Mouse (Mus musculus) MEL (cell line): Measurements from ENCODE around the gene Vsx1. TPM values are rescaled to one million over a fixed set of nuclear protein-coding genes. Genes with fewer than 3 reads are reported as not detected.

Experiments
- DNase-seq: peaks from one replicate; pipeline ENCODE4 v3.0.0; 2011; ENCODE audit warnings: low read depth, low spot score
- H3K27ac ChIP-seq: 2 replicates; pipeline ENCODE4 v1.5.1; 2012; ENCODE audit warnings: low read depth, mild to moderate bottlenecking, control low read depth, low read length, moderate library complexity; ENCODE audit not compliant: control insufficient read depth
- H3K27me3 ChIP-seq, 2 experiments: fragments of 150-350 bp in 1 of 2; sonication (generic) in 1 of 2; 2 replicates each; pipeline ENCODE4 v1.6.1; 2012; ENCODE audit warnings: low read length in 2 of 2, mild to moderate bottlenecking in 2 of 2, improper control_type of control experiment in 1 of 2, moderate library complexity in 1 of 2; ENCODE audit not compliant: insufficient read depth in 2 of 2, control insufficient read depth in 1 of 2
- H3K36me3 ChIP-seq, 2 experiments: 2 replicates each; pipeline ENCODE4 v1.6.1; 2012 to 2014; ENCODE audit warnings: low read length in 2 of 2, improper control_type of control experiment in 1 of 2, inconsistent platforms in 1 of 2, mild to moderate bottlenecking in 1 of 2; ENCODE audit not compliant: insufficient read depth in 2 of 2, control insufficient read depth in 1 of 2
- H3K4me1 ChIP-seq, 2 experiments: fragments of 150-350 bp in 1 of 2; sonication (generic) in 1 of 2; 2 replicates each; pipeline ENCODE4 v1.6.1; 2012; ENCODE audit warnings: low read length in 2 of 2, improper control_type of control experiment in 1 of 2, mild to moderate bottlenecking in 1 of 2; ENCODE audit not compliant: insufficient read depth in 2 of 2, control insufficient read depth in 1 of 2
- H3K4me3 ChIP-seq, 2 experiments: fragments of 150-350 bp in 1 of 2; sonication (generic) in 1 of 2; 2 replicates each; pipeline ENCODE4 v1.5.1; 2012; ENCODE audit warnings: low read depth in 2 of 2, low read length in 2 of 2, mild to moderate bottlenecking in 2 of 2, moderate library complexity in 2 of 2, control low read depth in 1 of 2, improper control_type of control experiment in 1 of 2; ENCODE audit not compliant: control insufficient read depth in 1 of 2, insufficient read depth in 1 of 2
- H3K79me2 ChIP-seq: 2 replicates; pipeline ENCODE4 v1.6.1; 2012; ENCODE audit warnings: mild to moderate bottlenecking, low read length, moderate library complexity; ENCODE audit not compliant: control insufficient read depth, poor library complexity, insufficient read depth
- H3K9ac ChIP-seq: 2 replicates; pipeline ENCODE4 v1.6.1; 2012; ENCODE audit warnings: low read depth, mild to moderate bottlenecking, control low read depth, low read length, moderate library complexity; ENCODE audit not compliant: control insufficient read depth, poor library complexity, severe bottlenecking
- H3K9me3 ChIP-seq: fragments of 150-350 bp; sonication (generic); replicated peaks from 2 replicates; pipeline ENCODE4 v1.6.1; 2012; ENCODE audit warnings: mild to moderate bottlenecking, low read length, improper control_type of control experiment, moderate library complexity; ENCODE audit not compliant: insufficient read depth
- CHD2 ChIP-seq: IDR thresholded peaks from 2 replicates; pipeline ENCODE4 v1.6.1; 2011; ENCODE audit warnings: low read length, improper control_type of control experiment
- CTCF ChIP-seq, 3 experiments: IDR thresholded peaks in 2 of 3; conservative IDR thresholded peaks in 1 of 3; 2 replicates each; pipeline ENCODE4 v1.5.1; 2011 to 2012; ENCODE audit warnings: low read length in 3 of 3, low read depth in 2 of 3, mild to moderate bottlenecking in 2 of 3, improper control_type of control experiment in 1 of 3, inconsistent platforms in 1 of 3, mixed read lengths in 1 of 3, moderate library complexity in 1 of 3; ENCODE audit not compliant: control insufficient read depth in 1 of 3, insufficient read depth in 1 of 3, poor library complexity in 1 of 3, severe bottlenecking in 1 of 3
- MXI1 ChIP-seq: IDR thresholded peaks from 2 replicates; pipeline ENCODE4 v1.6.1; 2011; ENCODE audit warnings: mild to moderate bottlenecking, low read depth, low read length, improper control_type of control experiment
- MYB ChIP-seq: IDR thresholded peaks from 2 replicates; pipeline ENCODE4 v1.6.1; 2011; ENCODE audit warnings: mild to moderate bottlenecking, low read depth, low read length, improper control_type of control experiment
- NRF1 ChIP-seq: IDR thresholded peaks from 2 replicates; pipeline ENCODE4 v1.6.1; 2014; ENCODE audit warnings: low read depth, mild to moderate bottlenecking, inconsistent platforms, low read length, improper control_type of control experiment, moderate library complexity; ENCODE audit not compliant: poor library complexity, insufficient read depth, severe bottlenecking
- RCOR1 ChIP-seq: IDR thresholded peaks from 2 replicates; pipeline ENCODE4 v1.6.1; 2012; ENCODE audit warnings: low read depth, mild to moderate bottlenecking, inconsistent platforms, low read length, improper control_type of control experiment
- TCF12 ChIP-seq: IDR thresholded peaks from 2 replicates; pipeline ENCODE4 v1.6.1; 2014; ENCODE audit warnings: low read depth, mild to moderate bottlenecking, inconsistent platforms, low read length, improper control_type of control experiment, moderate library complexity
- ZC3H11A ChIP-seq: IDR thresholded peaks from 2 replicates; pipeline ENCODE4 v1.6.1; 2012; ENCODE audit warnings: low read depth, mild to moderate bottlenecking, inconsistent platforms, low read length, improper control_type of control experiment
- ZKSCAN1 ChIP-seq: IDR thresholded peaks from 2 replicates; pipeline ENCODE4 v1.6.1; 2012; ENCODE audit warnings: low read depth, mild to moderate bottlenecking, inconsistent platforms, low read length, improper control_type of control experiment, moderate library complexity
- ZMIZ1 ChIP-seq: IDR thresholded peaks from 2 replicates; pipeline ENCODE4 v1.6.1; 2012; ENCODE audit warnings: low read depth, mild to moderate bottlenecking, inconsistent platforms, low read length, improper control_type of control experiment, moderate library complexity
- polyA plus RNA-seq, 2 experiments: library from polyadenylated mRNA; stranded (reverse) in 1 of 2; unstranded in 1 of 2; fragments of >175 nt in 1 of 2; fragments of >200 nt in 1 of 2; gene quantifications; 2 replicates each; pipeline versions ENCODE4 v1.2.1 to v1.2.4; 2012; ENCODE audit warnings: low replicate concordance in 2 of 2, low read depth in 1 of 2; ENCODE audit not compliant: insufficient read length in 2 of 2, insufficient read depth in 1 of 2, missing spikeins in 1 of 2
- total RNA-seq: library from RNA; depleted of rRNA; stranded (reverse); fragments of 300-350 nt; gene quantifications from 2 replicates; pipeline ENCODE4 v1.2.3, GENCODE M21; 2012

Gene Vsx1
- total and polyA plus RNA-seq, 3 experiments: not detected

GRCm38 (mm10) chr2:150735756-150736576, 46.8 kb upstream of the Vsx1 start:
- no peak for DNase-seq
- no peaks in the 10 kb centered on the region for H3K79me2 ChIP-seq
- no peaks in the 10 kb centered on the region for H3K36me3 ChIP-seq
- H3K4me3 ChIP-seq: no peak overlapping the region
- no peaks in the 10 kb centered on the region; a peak in 1 of 4 replicates for H3K27me3 ChIP-seq
- no peaks in the 10 kb centered on the region for H3K4me1 ChIP-seq
- no peak overlapping the region for H3K27ac ChIP-seq
- no peaks in the 10 kb centered on the region for H3K9me3 ChIP-seq
- H3K9ac ChIP-seq: no peak overlapping the region
- TF ChIP-seq ZC3H11A: no peak
- no peak for TF ChIP-seq NRF1
- no peak for TF ChIP-seq MXI1
- no peak for TF ChIP-seq MYB

DNA sequence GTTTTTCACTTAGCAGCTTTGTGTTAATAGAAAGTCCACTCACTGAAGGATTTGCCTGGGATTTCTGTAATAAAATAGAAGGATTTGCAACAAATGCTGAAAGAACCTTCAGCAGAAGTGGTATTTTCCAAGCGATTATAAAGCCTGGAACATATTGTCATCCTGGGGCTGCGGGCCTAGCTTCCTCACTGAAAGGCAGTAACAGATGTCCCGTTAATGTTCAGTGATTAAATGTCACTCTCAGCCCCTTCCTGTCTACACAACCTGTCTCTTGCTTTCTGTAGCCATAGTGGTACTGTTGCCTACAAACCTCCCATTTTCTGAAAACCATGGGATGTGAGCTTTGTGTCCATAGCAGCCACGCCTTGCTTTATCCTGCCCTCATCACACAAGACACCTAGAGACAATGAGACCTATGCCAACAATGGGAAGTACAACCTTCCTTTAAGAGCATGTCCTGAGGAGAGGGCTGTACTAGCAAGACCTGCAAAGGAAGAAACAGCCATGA, 23.1 kb upstream of the Vsx1 start:
- Histone ChIP-seq H3K79me2 (no peaks in the 10 kb centered on the region), H3K4me3 (no peak overlapping the region), H3K9ac (no peak overlapping the region), H3K4me1 (no peaks in the 10 kb centered on the region), H3K9me3 (no peaks in the 10 kb centered on the region), H3K27ac (no peak overlapping the region), H3K27me3 (peaks cover 1 to 3% of the 10 kb centered on the region in 2 experiments; a peak in 3 of 4 replicates), H3K36me3 (no peaks in the 10 kb centered on the region)
- TF ChIP-seq MXI1 (no peak), CHD2 (no peak), TCF12 (no peak), CTCF (IDR thresholded peaks at IDR 0.05 in 2 of 3, conservative IDR thresholded peaks at IDR 0.05 in 1 of 3; ENCODE audit: control insufficient read depth in 1 of 3, insufficient read depth in 1 of 3, low read depth in 2 of 3, low read length in 3 of 3, poor library complexity in 1 of 3, severe bottlenecking in 1 of 3) (no peak)
- DNase-seq: no peak

- Histone ChIP-seq H3K36me3 (no peaks in the 10 kb centered on the region), H3K4me3 (no peak overlapping the region), H3K27me3 (peaks cover 0 to 2% of the 10 kb centered on the region in 2 experiments; a peak in 3 of 4 replicates), H3K9ac (no peak overlapping the region), H3K4me1 (no peaks in the 10 kb centered on the region), H3K79me2 (no peaks in the 10 kb centered on the region), H3K9me3 (no peaks in the 10 kb centered on the region), H3K27ac (no peak overlapping the region)
- DNase-seq: no peak
- no peak for TF ChIP-seq ZKSCAN1
- TF ChIP-seq ZMIZ1: no peak
- TF ChIP-seq RCOR1: no peak
Measured at GRCm38 (mm10) chr2:150691481-150692170, 2.5 kb upstream of the Vsx1 start.
